Mouse (Mus musculus) telencephalon, adult 2 months (tissue): ENCODE measurements at regions not wholly inside any gene's neighbourhood (a gene's known extent, or its start where the extent isn't known, plus 50 kb on each side); places are given as distances from the start of the nearest gene placed in this dataset.

Experiments used
- DNase-seq: peaks from one replicate; pipeline ENCODE4 v3.0.0-alpha.2; 2011; ENCODE audit warnings: low read depth, low spot score

GRCm38 (mm10) chr14:58253369-58253968 is 183.1 kb downstream of the Fgf9 start:
- no peak for DNase-seq

GRCm38 (mm10) chr14:58225869-58226268 is 155.5 kb downstream of the Fgf9 start:
- no peak for DNase-seq

- DNase-seq: peak; percentile 8
These were observed 154.1 kb downstream of the Fgf9 start for GRCm38 (mm10) chr14:58224419-58224818.

GRCm38 (mm10) chr14:58208401-58208800 is 138.1 kb downstream of the Fgf9 start:
- DNase-seq: no peak

GRCm38 (mm10) chr14:58202607-58203295 is 132.4 kb downstream of the Fgf9 start:
- DNase-seq: peak; percentile 72

GRCm38 (mm10) chr14:58189948-58190347 is 119.6 kb downstream of the Fgf9 start:
- no peak for DNase-seq

- DNase-seq: no peak
These were observed 112.5 kb downstream of the Fgf9 start for GRCm38 (mm10) chr14:58182869-58183268.

GRCm38 (mm10) chr14:58180724-58181123 is 110.4 kb downstream of the Fgf9 start:
- DNase-seq: no peak

GRCm38 (mm10) chr14:58175651-58176363 is 105.5 kb downstream of the Fgf9 start:
- DNase-seq: no peak

GRCm38 (mm10) chr14:58174512-58174911 is 104.2 kb downstream of the Fgf9 start:
- DNase-seq: no peak

- DNase-seq: no peak
These were observed 98.6 kb downstream of the Fgf9 start for GRCm38 (mm10) chr14:58168920-58169319.
